Mouse (Mus musculus) midbrain, embryonic 11.5 days (tissue): ENCODE measurements around the gene Pou2f2. TPM values are rescaled to one million over a fixed set of nuclear protein-coding genes. Genes with fewer than 3 reads are reported as not detected.
"Not testable (repeated sequence)": the region's sequence is repeated elsewhere in the genome, so short reads cannot be mapped to it uniquely, and the experiment has no call there.

Experiments
- ATAC-seq: fragments of 200-750 bp; cut with Nextera tagmentation; 2 replicates; pipeline ENCODE4 v1.8.0; 2017; ENCODE audit warnings: moderate TSS enrichment, moderate library complexity; ENCODE audit not compliant: low FRiP score
- DNase-seq: peaks from one replicate; pipeline ENCODE4 v3.0.0; 2015; ENCODE audit warnings: low spot score; ENCODE audit errors: missing footprints
- H3K27ac ChIP-seq: fragments of 300-500 bp; sonication (generic); 2 replicates; pipeline ENCODE4 v1.5.1; 2014; ENCODE audit warnings: low read depth, low read length
- H3K27me3 ChIP-seq: fragments of 300-500 bp; sonication (generic); 2 replicates; pipeline ENCODE4 v1.6.1; 2014; ENCODE audit warnings: mild to moderate bottlenecking, low read length, moderate library complexity, mixed read lengths; ENCODE audit not compliant: control insufficient read depth, insufficient read depth
- H3K36me3 ChIP-seq: fragments of 300-500 bp; sonication (generic); 2 replicates; pipeline ENCODE4 v1.6.1; 2014; ENCODE audit warnings: mild to moderate bottlenecking, low read length, moderate library complexity, mixed read lengths; ENCODE audit not compliant: control insufficient read depth, insufficient read depth
- H3K4me1 ChIP-seq: fragments of 300-500 bp; sonication (generic); 2 replicates; pipeline ENCODE4 v1.6.1; 2014; ENCODE audit warnings: low read length; ENCODE audit not compliant: control insufficient read depth, insufficient read depth
- H3K4me2 ChIP-seq: fragments of 300-500 bp; sonication (generic); 2 replicates; pipeline ENCODE4 v1.6.1; 2014; ENCODE audit warnings: mild to moderate bottlenecking, moderate library complexity
- H3K4me3 ChIP-seq: fragments of 300-500 bp; sonication (generic); 2 replicates; pipeline ENCODE4 v1.5.1; 2014; ENCODE audit warnings: low read depth, low read length
- H3K9ac ChIP-seq: fragments of 300-500 bp; sonication (generic); 2 replicates; pipeline ENCODE4 v1.6.1; 2014; ENCODE audit warnings: low read length
- H3K9me3 ChIP-seq: fragments of 300-500 bp; sonication (generic); 2 replicates; pipeline ENCODE4 v1.6.1; 2016; ENCODE audit warnings: low read length; ENCODE audit not compliant: control insufficient read depth
- WGBS: fragments of 180-500 bp; shearing (Covaris S2); extraction: QIAGEN DNeasy Blood & Tissue Kit; methylation state at CpG from one replicate; pipeline ENCODE4 v1.1.7; 2014; 5-methylcytosine and 5-hydroxymethylcytosine counted together
- microRNA-seq: library from miRNA; unstranded; fragments of <30 nt; microRNA quantifications from one replicate; pipeline ENCODE4, GENCODE M21; 2017
- polyA plus RNA-seq: library from polyadenylated mRNA; unstranded; fragments of >200 nt; fragmentation: Nextera tagmentation; extraction: Ambion mirVana; gene quantifications from 2 replicates; pipeline ENCODE4 v1.2.1, GENCODE M21; 2014

Pou2f2 gene
- polyA plus RNA-seq, 1 experiment from 2014 or later = 26.6 TPM

GRCm38 (mm10) chr7:25052587-25052986 lies 126.9 kb downstream of the Pou2f2 start:
- WGBS = 90% methylated on average over 3 of the region's 3 CpGs
- H3K36me3 ChIP-seq = peaks cover 30% of the 10 kb centered on the region
- H3K4me1 ChIP-seq = no peaks in the 10 kb centered on the region

GRCm38 (mm10) chr7:25049295-25049930 lies 130.1 kb downstream of the Pou2f2 start:
- H3K4me1 ChIP-seq = no peaks in the 10 kb centered on the region
- H3K36me3 ChIP-seq = peaks cover 12% of the 10 kb centered on the region
- H3K4me3 ChIP-seq = no peak overlapping the region
- no peak for DNase-seq
- no peak overlapping the region for H3K9ac ChIP-seq
- H3K4me2 ChIP-seq = no peak overlapping the region
- no peak for ATAC-seq
- WGBS = 90% methylated on average over 16 of the region's 16 CpGs
- no peaks in the 10 kb centered on the region for H3K27me3 ChIP-seq
- no peaks in the 10 kb centered on the region for H3K9me3 ChIP-seq
- no peak overlapping the region for H3K27ac ChIP-seq

More at GRCm38 (mm10) chr7:25052587-25052986, 126.9 kb downstream of the Pou2f2 start:
- Histone ChIP-seq H3K27ac (no peak overlapping the region), H3K9me3 (no peaks in the 10 kb centered on the region; the same call in 1 of the 2 replicates), H3K4me3 (no peak overlapping the region), H3K27me3 (no peaks in the 10 kb centered on the region), H3K4me2 (no peak overlapping the region), H3K9ac (no peak overlapping the region)
- ATAC-seq = no peak
- no peak for DNase-seq

- Histone ChIP-seq H3K9ac (no peak overlapping the region), H3K4me1 (no peaks in the 10 kb centered on the region), H3K4me2 (no peak overlapping the region), H3K36me3 (peaks cover 13% of the 10 kb centered on the region), H3K9me3 (no peaks in the 10 kb centered on the region), H3K4me3 (no peak overlapping the region), H3K27me3 (no peaks in the 10 kb centered on the region), H3K27ac (no peak overlapping the region)
- WGBS = 91% methylated on average over 8 of the region's 8 CpGs
- DNase-seq (no peak), ATAC-seq (no peak)
These were observed 132.2 kb downstream of the Pou2f2 start for GRCm38 (mm10) chr7:25047363-25047762.

- ATAC-seq = not testable (repeated sequence)
- WGBS = 92% methylated on average over 7 of the region's 7 CpGs
These were observed 134.9 kb downstream of the Pou2f2 start for GRCm38 (mm10) chr7:25044599-25044998.

GRCm38 (mm10) chr7:25041921-25042320 lies 137.6 kb downstream of the Pou2f2 start:
- Histone ChIP-seq H3K4me2 (no peak overlapping the region), H3K9ac (no peak overlapping the region), H3K27me3 (no peaks in the 10 kb centered on the region), H3K27ac (no peak overlapping the region), H3K4me3 (no peak overlapping the region), H3K9me3 (no peaks in the 10 kb centered on the region), H3K4me1 (no peaks in the 10 kb centered on the region), H3K36me3 (peaks cover 16% of the 10 kb centered on the region)
- 94% methylated on average over 12 of the region's 12 CpGs for WGBS
- ATAC-seq (no peak), DNase-seq (no peak)

More at GRCm38 (mm10) chr7:25044599-25044998, 134.9 kb downstream of the Pou2f2 start:
- not testable (repeated sequence) for H3K27ac ChIP-seq, H3K27me3 ChIP-seq, H3K4me3 ChIP-seq, H3K9me3 ChIP-seq, H3K4me1 ChIP-seq, DNase-seq, H3K4me2 ChIP-seq, H3K9ac ChIP-seq
- H3K36me3 ChIP-seq = peaks cover 16% of the 10 kb centered on the region

Small RNA genes lying within 50 kb of the gene (microRNA-seq; reads per million reads assigned to microRNA genes)
- gene Mir6537 (1.3 reads per million), gene Mir7048 (not detected)

Other genes starting within 250 kb of the Pou2f2 start
- 2.0 and 2.2 TPM in 2 replicates for gene Gm4881, start 235.2 kb downstream of the Pou2f2 start, polyA plus RNA-seq
- gene Rabac1, start 207.0 kb downstream of the Pou2f2 start, polyA plus RNA-seq = 108 and 110 TPM in 2 replicates
- gene Atp1a3, start 173.8 kb downstream of the Pou2f2 start, polyA plus RNA-seq = 34.4 and 36.0 TPM in 2 replicates
- 8.7 and 9.3 TPM in 2 replicates for gene Grik5, start 107.4 kb downstream of the Pou2f2 start, polyA plus RNA-seq
- gene Zfp574, start 107.2 kb downstream of the Pou2f2 start, polyA plus RNA-seq = 20.3 and 22.9 TPM in 2 replicates
- gene Dedd2, start 40.9 kb upstream of the Pou2f2 start, polyA plus RNA-seq = 6.9 and 7.7 TPM in 2 replicates
- gene Zfp526, start 41.7 kb upstream of the Pou2f2 start, polyA plus RNA-seq = 2.7 and 3.2 TPM in 2 replicates
- gene Gsk3a, start 58.1 kb upstream of the Pou2f2 start, polyA plus RNA-seq = 12.8 and 14.6 TPM in 2 replicates
- 11.7 and 13.9 TPM in 2 replicates for gene Erf, start 71.0 kb upstream of the Pou2f2 start, polyA plus RNA-seq
- 25.5 and 29.7 TPM in 2 replicates for gene Cic, start 88.0 kb upstream of the Pou2f2 start, polyA plus RNA-seq
- gene Pafah1b3, start 118.3 kb upstream of the Pou2f2 start, polyA plus RNA-seq = 306 and 332 TPM in 2 replicates
- gene Prr19, start 121.7 kb upstream of the Pou2f2 start, polyA plus RNA-seq = 1.1 and 1.2 TPM in 2 replicates
- 7.2 and 7.7 TPM in 2 replicates for gene Tmem145, start 126.4 kb upstream of the Pou2f2 start, polyA plus RNA-seq
- gene Megf8, start 137.4 kb upstream of the Pou2f2 start, polyA plus RNA-seq = 9.1 and 10.3 TPM in 2 replicates
- gene Cnfn, start 190.0 kb upstream of the Pou2f2 start, polyA plus RNA-seq = not detected in 2 replicates
- 1.7 and 2.3 TPM in 2 replicates for gene Lipe, start 219.0 kb upstream of the Pou2f2 start, polyA plus RNA-seq
- 0.18 and 0.22 TPM in 2 replicates for gene Cxcl17, start 233.2 kb upstream of the Pou2f2 start, polyA plus RNA-seq